Mouse (Mus musculus) G1E (cell line): ENCODE results near the gene Ech1.

Experiments used
- CTCF ChIP-seq: IDR thresholded peaks from 2 replicates; pipeline ENCODE4 v1.5.1; 2012; ENCODE audit warnings: low read depth, low read length, inconsistent platforms, mixed read lengths
- GATA1 ChIP-seq: IDR thresholded peaks from 2 replicates; pipeline ENCODE4 v1.6.1; 2012; ENCODE audit warnings: borderline replicate concordance, low read length, inconsistent platforms, mixed read lengths
- TAL1 ChIP-seq: conservative IDR thresholded peaks from 2 replicates; pipeline ENCODE4 v1.6.1; 2012; ENCODE audit warnings: low read depth, low read length, inconsistent platforms, mixed read lengths

- TF ChIP-seq CTCF (no peak), GATA1 (no peak), TAL1 (no peak)
Observed at GRCm38 (mm10) chr7:28814306-28815034, 10.5 kb upstream of the Ech1 start.
